Mouse (Mus musculus) cerebellum, adult 11 months (tissue): Measurements from ENCODE around the gene Sept9.

ENCODE experiments used
- DNase-seq: peaks from one replicate; pipeline ENCODE4 v3.0.0; 2022

Gene Sept9

GRCm38 (mm10) chr11:117224804-117225203 is 25.3 kb downstream of the Sept9 start:
- no peak for DNase-seq

GRCm38 (mm10) chr11:117225531-117226213 is 26.2 kb downstream of the Sept9 start:
- no peak for DNase-seq

DNA sequence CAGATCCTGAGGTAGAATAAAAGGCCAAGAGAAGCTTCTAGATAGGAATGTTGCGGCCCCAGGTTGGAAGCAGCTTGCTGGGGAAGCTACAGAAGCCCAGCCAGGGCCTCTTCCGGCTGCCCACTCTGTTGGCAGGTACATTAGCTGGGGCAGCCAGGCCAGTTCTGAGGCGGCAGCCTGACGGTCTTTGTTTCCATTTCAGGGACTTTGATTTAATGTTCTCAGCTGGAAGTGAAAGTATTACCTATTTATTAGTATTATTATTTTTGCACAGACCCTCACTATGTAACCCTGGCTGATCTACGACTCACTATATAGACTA is 26.7 kb downstream of the Sept9 start:
- DNase-seq = no peak

DNA sequence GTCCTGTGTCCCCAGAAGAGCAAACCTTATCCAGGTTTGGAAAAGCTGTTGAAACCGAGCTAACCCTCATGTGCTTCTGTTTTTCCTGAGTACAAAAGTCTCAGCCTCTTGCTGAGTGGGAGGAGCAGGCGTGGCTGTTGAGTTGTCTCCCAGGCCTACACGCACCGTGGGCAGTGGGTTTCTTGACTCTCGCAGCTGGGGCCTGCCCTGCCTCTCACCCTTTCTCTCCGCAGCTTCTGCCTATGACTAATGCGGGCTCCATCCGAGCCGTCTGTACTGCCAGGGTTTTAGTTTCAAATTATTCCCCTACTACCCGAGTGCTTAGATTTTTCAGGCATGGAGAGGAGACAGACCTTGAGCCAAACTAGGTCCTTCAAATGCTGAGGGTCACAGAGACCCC is 28.7 kb downstream of the Sept9 start:
- no peak for DNase-seq

- DNase-seq = no peak
These were observed 32.1 kb downstream of the Sept9 start for GRCm38 (mm10) chr11:117231551-117231950.

DNA sequence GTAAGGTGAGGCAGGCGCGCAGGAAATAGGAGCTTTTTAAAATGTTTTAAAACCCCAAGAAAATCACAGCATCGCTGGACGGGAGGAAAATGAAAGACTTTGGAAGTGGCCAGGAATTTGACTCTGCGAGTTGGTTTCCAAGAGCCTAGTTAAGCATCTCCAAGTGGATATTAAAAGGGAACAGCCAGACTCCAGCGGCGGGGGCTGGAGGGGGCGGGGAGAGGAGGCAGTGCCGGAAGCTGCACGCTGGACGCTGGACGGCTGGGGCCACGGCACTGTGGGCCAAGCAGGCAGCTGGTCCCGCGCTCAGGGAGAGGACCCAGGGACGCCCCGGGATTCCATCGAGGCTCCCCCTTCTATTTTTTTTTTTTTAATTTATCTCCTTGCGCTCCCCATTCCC is 32.6 kb downstream of the Sept9 start:
- DNase-seq = no peak

- DNase-seq = no peak
These were observed 33.5 kb downstream of the Sept9 start for GRCm38 (mm10) chr11:117232886-117233458.

GRCm38 (mm10) chr11:117233818-117234217 is 34.4 kb downstream of the Sept9 start:
- no peak for DNase-seq

- DNase-seq = no peak
These were observed 35.8 kb downstream of the Sept9 start for GRCm38 (mm10) chr11:117235086-117235897.

DNA sequence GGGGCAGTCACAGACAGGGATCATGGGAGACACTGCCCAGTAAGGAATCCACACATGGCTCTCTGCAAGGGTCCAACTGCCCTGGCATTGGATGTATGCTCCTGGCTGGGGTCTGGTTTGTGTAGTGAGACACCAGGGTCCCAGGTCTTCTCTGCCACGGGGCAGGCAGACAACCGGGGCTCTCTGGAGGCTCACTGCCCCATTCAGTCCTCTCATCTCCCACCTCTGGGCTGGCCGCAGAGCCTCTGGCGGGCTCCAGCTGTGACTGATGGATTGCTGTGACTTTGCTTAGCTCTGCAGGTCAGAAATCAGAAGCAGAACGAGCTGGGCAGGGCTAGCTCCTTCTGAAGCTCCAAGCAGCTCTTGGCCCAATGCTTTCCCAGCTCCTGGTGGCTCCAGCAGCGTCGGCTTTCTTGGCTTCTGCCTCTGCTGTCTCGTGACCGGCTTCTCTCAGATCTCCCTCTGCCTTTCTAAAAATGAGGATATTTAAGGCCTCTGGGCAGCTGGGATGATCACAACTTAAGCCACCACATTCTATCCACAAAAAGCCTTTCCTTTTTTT is 36.5 kb downstream of the Sept9 start:
- DNase-seq = no peak

- peak; percentile 75 for DNase-seq
These were observed 38.7 kb downstream of the Sept9 start for GRCm38 (mm10) chr11:117238169-117238568.

DNA sequence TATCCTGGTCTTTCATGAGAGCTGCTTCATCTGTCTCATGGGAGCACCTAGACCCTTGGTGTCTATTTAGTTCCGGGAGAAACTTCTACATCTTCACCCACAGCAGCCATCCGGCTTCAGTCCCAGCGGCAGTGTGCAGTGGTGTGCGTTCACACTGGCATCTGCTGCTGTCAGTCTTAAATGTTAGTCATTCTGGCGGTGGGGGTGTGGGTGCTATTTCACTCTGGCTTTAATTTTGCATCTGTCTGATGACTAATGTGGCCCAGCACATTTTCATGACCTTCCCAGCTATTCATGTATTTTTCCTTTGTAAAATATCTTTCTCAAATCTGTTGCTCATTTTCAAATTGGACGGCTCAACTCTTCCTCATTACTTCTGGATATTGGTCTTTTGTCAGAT is 40.2 kb downstream of the Sept9 start:
- no peak for DNase-seq

GRCm38 (mm10) chr11:117240322-117240721 is 40.9 kb downstream of the Sept9 start:
- no peak for DNase-seq

GRCm38 (mm10) chr11:117240861-117241738 is 41.6 kb downstream of the Sept9 start:
- DNase-seq = no peak

DNA sequence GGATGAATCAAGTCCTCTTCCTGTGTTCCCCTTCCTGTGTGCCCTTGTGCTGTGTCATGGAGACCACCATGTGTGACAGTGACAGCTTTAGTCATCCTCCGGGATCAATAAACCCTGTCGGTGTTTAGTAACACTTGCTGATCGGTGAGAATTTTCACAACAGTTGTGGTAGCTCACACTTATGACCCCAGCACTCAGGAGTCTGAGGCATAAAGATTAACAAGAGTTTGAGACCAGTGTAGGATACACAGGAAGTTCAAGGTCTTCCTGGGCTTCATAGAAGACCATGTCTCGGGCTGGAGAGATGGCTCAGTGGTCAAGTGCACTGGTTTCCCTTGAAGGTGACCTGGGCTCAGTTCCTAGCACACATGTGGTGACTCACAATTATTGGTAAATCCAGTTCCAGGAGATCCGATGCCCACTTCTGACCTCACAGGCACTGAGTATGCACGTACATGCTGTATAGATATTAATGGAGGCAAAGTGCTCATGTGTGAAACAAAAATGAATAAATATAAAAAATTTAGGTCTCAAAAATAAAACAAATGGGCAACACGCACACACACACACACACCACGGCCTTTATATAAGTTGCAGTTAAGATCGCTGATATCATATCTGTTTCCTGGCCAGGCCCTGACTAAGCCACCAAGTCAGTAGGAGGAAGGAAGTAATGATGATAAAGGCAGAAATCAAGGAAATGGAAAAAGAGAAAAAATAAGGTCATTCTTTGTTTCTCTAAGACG is 43.1 kb downstream of the Sept9 start:
- DNase-seq = no peak

GRCm38 (mm10) chr11:117243536-117244290 is 44.3 kb downstream of the Sept9 start:
- no peak for DNase-seq

DNA sequence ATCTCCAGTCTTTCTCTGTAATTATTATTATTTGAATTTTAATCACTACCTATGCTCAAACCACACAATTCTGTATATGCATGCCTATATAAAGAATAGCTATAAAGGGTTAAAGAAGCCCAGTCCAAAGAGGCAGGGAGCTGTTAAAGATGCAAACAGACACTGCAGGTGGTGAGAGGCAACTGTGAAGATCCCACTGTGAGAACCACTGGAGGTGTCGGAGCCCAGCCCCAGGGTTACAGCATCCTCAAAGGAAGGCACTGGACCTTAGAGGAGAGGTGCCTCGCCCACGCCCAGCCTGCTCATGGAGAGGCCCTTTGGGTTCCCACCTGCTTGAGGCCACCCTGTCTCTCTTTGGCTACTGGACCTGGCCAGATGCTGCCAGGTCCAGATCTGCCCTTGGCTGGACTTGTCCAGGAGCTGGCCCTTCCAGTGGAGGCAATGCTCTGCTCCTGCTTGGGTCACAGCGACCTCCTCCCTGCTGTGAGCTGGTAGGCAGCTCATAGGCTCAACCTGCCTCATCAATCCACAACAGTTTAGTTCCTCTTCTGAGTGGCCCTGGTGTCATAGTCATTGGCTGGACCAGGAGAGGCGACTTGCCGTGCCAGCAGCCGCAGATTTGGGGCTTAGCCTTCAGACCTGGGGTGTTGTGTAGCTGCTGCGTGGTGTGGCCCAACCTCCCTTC is 45.7 kb downstream of the Sept9 start:
- no peak for DNase-seq

DNA sequence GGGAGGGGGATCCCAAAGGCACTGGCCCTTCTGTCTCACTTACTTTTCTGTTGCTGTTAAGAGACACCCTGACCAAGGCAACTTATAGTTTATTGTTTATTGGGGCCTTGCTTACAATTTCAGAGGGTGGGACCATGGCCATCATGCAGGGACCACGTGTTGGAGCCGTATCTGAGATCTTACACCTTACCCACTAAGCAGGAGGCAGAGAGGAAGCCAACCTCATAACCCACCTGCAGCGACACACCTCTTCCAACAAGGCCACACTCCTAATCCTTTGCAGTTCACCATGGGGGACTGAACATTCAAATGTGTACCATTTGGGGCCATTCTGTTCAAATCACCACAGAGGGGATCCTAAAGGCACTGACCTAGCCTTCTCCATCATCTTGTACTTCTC is 46.4 kb downstream of the Sept9 start:
- no peak for DNase-seq

- no peak for DNase-seq
These were observed 46.8 kb downstream of the Sept9 start for GRCm38 (mm10) chr11:117246286-117246685.

- DNase-seq = no peak
These were observed 47.5 kb downstream of the Sept9 start for GRCm38 (mm10) chr11:117246981-117247431.

- DNase-seq = no peak
These were observed 48.1 kb downstream of the Sept9 start for GRCm38 (mm10) chr11:117247541-117247940.
